Mouse (Mus musculus): ENCODE results near the gene Tent2.
"Not testable (repeated sequence)": the region's sequence is repeated elsewhere in the genome, so short reads cannot be mapped to it uniquely, and the experiment has no call there.

Gene Tent2

DNA sequence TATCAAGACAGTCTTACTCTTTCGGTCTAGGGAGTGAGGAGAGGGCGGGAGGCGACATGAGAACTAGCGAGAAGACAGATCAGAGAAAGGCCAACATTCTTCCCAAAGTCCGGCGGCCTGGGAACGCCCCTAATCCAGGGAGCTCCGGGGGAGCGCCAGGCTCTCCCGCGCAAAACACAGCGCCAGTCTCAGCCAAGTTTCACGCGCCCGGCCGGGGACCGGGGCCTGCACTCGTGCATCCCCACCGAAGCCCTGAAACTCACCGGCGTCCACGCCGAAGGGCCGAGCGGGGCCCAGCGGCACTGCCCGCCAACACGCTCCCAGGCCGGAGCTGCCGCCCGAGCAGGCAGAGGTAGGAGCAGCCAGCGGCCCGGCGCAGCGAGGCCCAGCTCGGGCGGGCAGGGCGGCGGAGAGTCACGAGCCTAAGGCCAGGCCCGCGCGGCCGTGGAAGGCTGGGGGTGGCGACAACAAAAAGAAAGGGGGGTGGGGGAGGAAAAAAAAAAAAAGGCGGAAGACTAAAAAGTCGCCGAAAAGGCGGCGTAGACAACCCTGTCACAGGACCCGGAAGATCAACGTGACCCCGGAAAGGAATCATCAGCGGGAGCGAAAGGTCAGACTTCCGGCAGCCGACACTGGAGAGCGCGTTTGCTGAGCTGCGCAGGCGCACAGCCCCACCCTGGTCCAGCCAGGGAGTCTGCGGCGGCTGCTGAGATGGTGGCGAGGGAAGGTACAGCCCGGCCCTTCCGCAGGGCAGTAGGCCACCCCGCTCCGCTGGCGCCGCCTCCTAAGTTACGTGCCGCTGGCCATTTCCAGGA, at the start of gene Tent2:
Tent2 (minus strand) TSS at position 555 of the 815 bp plus-strand sequence.
- peak; percentile 96 for DNase-seq (ENCODE audit: low spot score)

DNA sequence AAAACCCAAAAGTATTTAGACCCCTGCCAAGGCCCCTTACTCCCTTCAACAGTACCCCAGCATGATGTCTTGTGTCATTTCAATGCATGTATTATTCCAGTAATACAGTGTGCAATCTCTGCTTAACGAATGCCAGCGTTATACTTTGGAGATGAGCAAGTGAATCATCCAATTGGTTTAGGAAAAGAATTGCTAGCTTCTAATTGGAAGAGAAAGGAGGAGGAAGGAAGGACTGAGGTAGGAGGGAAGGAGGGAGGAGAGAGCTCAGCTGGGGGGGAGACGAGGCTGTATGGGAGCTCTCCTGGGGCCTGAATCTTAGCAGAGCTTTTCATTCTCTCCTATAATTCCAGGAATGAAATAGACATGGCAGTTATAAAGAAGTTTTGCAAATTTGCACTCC, 49.0 kb upstream of the Tent2 start:
- no peak for DNase-seq (ENCODE audit: low spot score)

DNA sequence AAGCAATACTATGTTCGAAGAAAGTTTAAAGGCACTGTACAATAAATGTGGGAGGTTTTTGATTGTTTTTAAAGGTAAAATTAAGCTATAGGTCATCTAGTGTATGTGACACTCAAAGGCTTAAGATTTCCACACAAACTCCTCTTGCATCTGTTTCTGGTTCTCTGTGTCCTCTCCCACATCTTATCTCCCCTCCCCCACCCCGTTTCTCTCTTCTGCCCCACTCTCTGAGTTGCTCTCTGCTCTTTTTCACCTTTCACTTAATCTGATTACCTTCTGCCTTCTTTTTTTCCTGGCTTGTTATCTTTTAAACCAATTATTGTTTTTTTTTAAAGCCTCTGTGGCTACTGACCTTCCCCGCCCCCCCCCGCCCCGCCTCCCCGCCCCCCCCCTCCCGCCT, 47.4 kb upstream of the Tent2 start:
- DNase-seq (ENCODE audit: low spot score) = no peak

DNA sequence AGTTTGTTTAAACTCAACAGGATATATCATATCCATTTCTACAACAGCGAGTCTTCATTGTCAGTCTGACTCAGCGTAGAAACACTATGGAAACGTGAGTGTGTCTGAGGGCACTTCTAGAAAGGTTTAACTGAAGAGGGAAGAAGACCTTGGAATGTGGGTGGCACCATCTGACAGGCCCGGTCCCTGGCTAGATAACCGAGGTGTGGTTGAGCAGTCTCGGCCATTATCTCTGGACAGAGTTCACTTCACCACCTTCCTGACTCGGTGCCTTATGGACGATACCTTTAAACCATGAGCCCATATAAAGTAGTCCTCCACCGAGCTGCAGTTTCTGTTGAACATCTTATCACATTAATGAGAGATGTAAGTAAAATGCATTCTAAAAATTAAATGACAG, 46.9 kb upstream of the Tent2 start:
- no peak for DNase-seq (ENCODE audit: low spot score)

DNA sequence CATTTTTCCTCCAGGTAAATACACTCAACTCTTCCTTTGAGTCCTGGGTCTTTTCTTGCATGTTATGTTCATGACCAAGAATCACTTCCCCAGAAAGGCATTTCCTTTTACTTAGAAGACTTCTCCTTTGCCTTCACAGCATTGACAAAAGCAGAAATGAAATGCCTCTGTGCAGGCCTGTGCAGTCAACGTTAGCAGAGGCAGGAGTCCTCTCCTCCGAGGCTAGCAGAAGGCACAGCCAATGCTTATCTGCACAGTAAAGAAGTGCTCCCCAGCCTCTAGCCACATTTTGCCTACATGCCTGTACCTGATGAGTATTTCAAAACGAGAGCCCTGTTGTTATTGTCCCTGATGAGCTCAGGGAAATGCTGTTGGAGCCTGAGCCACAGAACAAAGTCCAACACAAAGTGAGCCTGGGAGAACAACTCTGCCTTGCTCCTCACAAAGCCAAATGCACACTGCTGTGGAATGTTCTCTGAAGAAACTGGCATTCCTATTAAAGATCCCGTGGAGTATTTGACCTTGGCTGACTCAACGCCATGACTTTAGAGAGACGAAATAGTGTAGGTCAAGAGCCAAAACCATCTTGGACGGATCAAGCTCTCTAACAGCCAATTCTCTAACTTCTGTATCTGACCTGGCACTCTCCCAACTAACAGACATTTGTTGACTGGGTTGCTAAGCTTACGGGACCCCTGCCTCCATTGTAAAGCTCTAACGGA, 45.7 kb upstream of the Tent2 start:
- no peak for DNase-seq (ENCODE audit: low spot score)

DNA sequence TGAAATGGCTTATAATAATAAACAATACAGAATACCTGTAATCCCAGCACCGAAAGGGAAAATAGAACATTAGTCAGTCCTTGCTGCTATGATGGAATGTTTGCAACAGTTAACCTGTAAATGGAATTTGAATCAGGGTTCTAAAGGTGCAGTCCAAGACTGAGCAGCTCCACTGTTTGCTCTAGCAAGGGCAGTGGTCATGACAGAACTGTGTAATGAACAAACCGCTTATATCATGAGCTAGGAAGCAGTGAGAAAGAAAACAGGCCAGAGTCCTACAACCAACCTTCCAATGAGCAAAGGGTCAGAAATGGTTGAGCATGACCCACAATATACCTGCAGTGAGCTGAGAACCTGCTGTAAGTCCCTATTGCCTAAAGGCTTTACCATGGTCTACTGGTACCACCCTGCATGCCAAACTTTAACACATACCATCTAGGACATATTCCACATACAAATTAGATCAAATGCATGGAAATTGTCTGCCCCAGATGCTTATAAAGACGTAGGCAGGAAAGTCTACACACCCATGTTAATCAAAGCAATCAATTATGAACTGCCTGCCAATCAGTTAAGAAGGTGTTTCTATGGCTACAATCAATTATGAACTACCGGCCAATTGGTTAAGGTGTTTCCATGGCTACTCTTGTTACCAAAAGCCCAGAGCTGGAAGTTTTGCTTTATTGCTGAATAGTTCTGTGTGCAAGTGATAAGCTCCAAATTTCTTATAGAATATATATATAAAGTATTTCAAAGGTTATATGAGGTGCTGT, 42.3 kb upstream of the Tent2 start:
- no peak for DNase-seq (ENCODE audit: low spot score)

DNA sequence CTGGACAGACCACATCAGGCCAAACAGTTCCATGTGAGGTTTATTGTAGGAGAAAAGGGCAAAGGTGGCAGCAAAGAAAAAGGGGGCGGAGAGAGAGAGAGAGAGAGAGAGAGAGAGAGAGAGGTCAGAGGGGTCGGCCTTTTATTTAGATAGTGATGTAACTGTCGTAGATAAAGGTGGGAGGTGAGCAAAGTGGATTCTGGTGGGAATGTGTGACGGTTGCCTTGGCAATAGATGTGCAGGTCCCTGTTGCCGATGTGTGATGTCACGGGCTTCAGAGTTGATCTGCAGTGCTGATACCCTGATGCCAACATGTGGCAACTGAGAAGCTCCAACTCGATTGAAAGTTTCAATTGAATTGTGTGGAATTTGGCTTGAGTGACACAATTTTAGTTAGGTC, 40.1 kb upstream of the Tent2 start:
- no peak for DNase-seq (ENCODE audit: low spot score)

DNA sequence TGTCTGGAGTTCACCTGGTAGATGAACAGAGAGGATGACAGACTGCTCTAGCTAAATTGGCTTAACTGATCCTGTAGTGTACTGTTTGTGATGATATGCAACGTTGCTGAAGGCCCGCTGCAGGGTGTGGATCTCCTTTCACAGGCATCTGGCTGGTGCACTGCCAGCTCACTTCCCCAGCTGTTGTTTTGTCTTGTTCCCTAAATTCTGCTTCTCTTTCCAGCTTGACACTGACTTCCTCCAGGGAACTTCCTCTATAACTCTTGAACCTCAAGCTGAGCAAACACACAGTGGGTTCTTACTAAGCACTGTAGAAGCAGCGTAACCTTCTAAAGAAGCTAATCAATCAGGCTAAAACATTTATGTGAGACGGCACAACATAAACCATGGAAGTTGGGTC, 38.8 kb upstream of the Tent2 start:
- no peak for DNase-seq (ENCODE audit: low spot score)

DNA sequence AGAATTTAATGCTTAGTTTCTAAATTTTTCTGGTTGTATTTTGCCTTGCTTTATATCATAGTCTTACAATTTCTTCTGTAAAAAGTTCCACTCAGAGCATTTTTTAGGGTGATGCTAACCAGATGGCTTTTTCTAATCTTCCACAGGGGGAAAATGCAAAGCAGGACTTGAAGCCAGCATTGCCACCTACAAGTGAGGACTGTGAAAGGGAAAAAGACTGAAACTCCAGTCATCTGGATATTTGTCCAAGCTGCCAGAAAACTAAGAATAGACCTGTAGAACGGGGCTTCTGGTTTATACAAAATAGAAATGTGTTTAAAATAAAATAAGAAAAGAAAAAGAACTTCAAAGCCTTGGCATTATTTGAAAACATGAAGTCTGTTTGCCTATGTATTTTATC, 19.6 kb upstream of the Tent2 start:
- DNase-seq (ENCODE audit: low spot score) = no peak

DNA sequence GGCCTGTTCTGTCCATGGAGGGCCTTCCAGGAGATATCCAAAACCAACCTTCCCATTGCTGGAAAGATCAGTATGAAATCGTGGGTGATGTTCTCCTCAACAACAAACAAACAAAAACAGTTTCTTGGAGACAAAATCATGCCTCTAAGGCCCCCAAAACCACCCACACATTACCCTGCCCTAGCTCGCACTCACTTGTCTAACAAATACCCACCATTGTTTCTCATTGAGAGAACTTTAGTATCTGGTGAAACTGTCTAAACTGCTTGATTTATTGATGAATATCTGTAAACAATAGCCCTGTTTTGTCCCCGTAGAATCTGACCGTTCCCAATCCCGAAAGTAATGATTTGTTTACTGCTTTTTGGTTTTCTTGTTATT, 451 bp upstream of the Tent2 start:
- DNase-seq (ENCODE audit: low spot score) = no peak

DNA sequence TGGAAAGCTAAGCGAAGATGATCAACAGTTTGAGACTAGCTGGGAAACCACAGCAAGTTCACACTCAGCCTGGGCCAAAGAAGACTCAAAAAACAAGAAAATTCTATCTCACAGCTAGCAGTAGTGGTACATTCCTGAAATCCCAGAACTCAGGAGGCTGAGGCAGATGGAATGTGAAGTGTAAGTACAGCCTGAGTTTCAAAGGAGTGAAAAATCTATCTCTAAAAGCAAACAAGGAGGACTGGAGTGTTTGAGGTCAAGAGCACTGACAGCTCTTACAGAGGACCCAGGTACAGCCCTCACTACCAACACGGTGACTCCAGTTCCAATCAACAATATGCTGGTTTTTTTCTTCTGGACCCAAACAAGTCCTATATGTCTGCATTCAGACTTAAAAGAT, 2.8 kb downstream of the Tent2 start:
- no peak for DNase-seq (ENCODE audit: low spot score)

DNA sequence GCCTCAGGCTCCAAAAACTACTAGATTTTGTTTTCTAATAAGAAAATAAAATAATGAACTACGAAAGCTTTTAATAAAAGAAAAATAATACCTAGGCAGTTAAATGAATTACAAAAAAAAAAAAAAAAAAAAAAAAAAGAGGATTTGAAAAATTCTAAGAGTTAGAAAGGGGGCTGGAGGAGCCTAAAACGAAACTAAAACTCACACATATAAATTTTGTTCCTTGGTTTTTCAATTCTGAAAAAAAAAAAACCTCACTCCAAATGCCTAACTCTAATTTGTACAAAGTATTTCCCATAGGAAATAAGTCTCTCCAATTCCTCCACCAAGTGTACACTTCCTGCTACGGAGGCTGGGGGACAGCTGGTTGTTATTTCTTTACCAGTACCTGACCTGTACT, 3.4 kb downstream of the Tent2 start:
- no peak for DNase-seq (ENCODE audit: low spot score)

DNA sequence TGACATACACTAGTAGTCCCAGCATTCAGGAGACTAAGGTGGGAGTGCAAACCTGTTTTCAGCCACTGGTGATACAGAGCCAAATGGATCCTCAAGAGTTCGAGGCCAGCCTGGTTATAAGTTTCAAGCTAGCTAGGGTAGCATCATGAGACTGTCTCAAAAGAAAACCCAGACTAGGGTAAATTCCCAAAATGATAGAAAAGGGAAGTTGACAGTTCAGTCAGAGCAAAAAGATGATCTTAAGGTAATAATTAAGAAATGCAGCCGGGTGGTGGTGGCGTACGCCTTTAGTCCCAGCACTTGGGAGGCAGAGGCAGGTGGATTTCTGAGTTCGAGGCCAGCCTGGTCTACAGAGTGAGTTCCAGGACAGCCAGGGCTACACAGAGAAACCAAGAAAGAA, 4.4 kb downstream of the Tent2 start:
- not testable (repeated sequence) for DNase-seq (ENCODE audit: low spot score)

DNA sequence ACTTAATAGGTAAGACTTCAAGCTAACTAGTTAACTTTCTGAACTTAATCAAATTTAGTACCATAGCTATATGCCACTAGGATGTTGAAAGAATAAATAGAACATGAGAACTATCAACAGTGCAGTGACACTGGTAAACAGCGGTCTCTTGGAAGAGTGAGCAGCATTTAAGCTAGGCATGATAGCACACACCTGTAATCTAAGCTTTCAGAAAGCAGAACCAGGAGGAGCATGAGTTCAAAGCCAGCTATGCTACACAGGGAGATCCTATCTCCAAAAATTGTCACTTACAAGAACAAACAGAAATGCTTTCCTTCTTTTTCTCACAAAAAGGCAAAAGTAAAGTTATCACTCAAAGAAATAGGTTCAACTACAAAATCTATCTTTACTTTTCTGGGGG, 11.8 kb downstream of the Tent2 start:
- no peak for DNase-seq (ENCODE audit: low spot score)

DNA sequence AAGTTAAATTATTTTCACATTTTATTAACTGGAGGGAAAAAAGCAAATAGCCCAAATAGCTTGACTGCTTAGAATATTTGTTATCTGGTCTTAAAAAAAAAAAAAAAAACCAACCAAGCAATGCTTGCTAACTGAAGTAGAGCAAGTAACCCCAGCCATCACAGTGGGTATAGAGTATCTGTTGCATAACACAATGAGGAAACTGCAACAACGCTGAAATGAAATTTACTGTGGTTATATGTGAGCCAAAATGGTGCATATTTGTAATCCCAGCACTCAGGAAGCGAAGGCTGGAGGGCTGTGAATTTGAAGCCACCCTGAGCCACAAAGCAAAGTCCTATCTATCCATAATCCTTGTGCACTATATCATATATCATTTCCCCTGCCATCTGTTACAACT, 12.7 kb downstream of the Tent2 start:
- no peak for DNase-seq (ENCODE audit: low spot score)

DNA sequence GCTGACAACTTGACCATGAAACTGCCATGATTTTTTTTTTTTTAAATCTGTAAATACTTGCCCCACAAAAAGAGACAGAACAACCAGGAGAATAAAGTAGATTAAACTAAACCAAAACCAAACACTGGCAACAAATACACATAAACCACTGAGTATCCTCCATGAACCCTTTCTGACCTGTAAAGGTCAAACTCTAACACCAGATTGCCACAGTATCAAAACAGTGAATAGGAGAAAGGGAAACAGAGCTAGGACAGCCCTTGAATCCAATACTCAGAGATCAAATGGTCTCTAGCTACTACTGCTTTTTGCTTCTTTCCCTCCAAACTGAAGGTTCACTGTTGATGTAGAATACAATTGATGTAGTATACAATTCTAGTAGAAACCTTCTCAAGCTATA, 14.6 kb downstream of the Tent2 start:
- DNase-seq (ENCODE audit: low spot score) = no peak

DNA sequence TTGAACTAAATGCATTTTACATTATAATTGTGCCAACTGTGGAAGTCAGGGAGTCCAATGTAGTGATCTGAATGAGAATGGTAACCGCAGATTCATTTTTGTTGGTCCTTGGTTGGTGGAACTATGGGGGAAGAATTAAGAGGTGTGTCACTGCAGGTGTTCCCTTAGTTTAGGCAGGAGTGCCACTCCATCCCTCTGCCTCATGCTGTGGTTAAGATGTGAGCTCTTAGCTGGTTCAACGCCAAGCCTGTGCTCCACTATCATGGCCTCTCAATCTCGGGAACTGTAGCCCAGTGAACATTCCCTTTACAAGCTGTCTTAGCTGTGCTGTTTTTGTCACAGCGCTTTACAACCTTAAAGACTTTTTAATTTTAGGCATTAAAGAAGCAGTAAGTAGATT, 28.9 kb downstream of the Tent2 start:
- DNase-seq (ENCODE audit: low spot score) = no peak

DNA sequence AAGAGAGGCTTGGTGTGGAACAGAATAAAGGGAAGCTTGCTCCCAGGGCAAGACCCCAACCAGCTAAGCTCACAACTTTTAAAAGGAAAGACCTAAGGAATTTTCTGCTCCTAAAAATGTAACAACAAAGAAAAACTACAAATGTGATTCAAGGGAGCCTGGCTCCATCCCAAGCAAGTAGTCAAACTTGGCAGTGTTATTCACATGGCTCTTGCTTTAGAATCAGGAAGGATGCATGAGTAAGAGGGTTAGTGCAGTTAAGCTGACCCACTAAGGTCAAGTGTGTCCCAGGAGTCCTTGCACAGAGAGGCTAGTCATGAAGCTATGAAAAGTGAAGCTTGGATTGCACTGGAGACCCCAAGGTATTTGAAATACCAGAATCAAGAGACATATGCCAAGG, 29.7 kb downstream of the Tent2 start:
- DNase-seq (ENCODE audit: low spot score) = no peak

DNA sequence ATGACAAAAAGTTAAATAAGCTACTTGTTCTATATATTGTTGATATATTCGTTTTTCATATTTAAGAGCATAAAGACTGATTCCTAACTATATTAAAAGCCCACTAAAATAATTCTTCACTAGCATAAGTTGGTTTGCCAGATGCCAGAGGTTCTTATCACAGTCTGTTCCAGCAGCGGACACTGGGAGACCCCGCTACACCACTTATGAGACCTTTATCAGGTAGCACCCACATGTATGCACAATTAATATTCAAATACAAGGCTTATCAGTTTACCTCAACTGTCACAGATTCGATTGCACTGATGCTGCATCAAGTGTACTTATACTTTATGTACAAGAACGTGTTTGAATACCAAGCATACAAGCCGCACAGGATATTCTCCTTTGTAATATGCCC, 33.9 kb downstream of the Tent2 start:
- DNase-seq (ENCODE audit: low spot score) = no peak

DNA sequence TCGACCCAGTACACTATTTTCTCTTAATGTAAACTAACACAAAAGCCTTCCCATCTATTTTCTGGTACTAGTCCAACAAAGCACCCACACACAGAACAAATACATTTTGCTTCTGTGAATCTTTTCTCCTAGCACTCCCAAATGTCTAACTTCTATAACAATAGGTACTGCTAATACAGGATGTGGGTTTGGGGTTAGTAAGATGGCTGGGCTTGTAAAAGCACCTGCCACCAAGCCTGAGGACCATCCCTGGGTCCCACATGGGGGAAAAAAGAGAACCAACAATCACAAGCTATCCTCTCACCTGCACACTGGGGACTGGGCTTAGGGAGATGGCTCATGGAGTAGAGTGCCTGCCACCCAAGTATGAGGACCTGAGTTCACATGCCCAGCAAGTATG, 38.9 kb downstream of the Tent2 start:
- DNase-seq (ENCODE audit: low spot score) = no peak

DNA sequence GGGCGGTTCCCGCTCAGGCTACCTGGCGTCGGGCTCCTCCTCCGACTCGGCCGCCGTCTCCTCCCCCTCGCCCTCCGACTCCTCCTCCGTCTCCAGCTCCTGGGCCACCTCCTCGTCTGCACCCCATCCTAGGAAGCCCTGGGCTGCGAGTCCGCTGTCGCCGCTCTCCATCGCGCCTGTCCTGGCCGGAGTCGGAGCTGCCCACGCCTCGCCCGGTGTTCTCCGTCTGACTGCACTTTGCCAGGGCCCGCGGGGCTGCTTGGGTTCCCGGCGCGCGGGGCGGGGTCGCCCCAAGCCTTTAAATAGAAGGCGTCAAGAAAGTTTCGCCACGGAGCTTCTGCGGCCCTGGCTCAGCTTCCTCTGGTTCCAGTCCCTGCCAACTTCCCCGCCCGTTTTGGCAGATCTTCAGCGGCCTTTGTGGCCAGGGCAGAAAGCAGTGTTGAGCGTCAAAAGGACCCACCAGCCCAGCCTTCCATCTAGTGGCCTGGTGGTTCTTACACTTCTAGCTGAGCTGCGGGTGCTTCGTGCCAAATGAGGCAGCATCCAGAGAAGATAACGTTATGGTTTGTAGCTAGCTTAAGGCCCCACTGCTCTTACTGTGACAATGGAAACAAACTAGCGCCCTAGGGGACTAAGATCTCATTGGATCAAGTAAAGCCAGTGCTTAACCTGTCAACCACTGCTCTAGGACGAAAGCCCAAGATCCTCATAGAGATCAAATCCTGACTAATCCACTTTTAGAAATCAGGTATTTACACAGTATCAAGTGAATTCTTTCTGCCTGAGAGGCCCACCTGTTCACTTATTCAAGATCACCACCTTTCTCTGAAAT, 47.6 kb downstream of the Tent2 start, which contains the start of gene Cmya5:
Cmya5 (minus strand) TSS at position 389 of the 832 bp plus-strand sequence.
- DNase-seq (ENCODE audit: low spot score) = peak; percentile 82

DNA sequence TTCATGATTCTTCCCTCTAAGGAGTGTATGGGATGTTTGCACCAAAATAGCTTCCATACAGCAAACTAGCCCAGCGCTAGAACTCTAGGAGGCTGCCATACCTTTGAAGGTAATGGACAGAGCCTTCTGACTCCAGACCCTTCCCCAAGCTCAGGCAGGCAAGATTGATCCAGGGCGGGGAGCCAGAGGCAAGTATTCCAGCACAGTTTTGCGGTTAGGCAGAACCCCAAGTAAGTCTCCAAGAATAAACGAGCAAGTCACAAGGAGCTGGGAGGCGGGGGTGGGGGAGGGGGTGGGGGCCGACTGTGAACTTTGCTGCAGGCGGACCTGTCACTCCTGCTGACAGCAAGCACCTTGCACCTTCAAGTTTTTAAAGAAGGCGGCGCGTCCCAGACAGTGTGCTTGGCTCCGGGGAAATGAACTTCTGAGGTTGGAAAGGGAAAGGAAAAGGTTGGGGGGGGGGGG, 48.3 kb downstream of the Tent2 start:
- DNase-seq (ENCODE audit: low spot score) = no peak

Data from ovary, adult 18-20 months (tissue).